Mouse (Mus musculus): ENCODE results near the gene 4930480E11Rik.
"Not testable (repeated sequence)": the region's sequence is repeated elsewhere in the genome, so short reads cannot be mapped to it uniquely, and the experiment has no call there.

4930480E11Rik gene

DNA sequence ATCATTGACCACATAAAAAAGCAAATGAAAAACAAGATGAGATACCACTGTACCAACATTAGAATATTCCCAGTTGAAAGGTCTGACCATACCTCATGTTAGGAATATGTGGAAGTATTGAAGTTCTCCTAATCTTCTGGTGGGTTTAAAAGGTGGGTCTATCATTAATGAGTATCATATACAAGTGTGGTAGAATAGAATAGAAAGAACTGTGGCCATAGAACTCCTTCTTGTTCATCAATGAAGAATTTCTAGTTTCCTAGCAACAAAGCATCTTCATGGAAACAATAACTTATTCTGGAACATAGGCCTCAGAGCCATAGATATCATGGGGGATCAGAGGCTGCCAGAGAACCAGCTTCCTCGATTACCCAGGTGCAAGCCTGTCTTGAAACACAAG is at the start of gene 4930480E11Rik:
Gene 4930480E11Rik, plus strand, starts transcription at position 301 of the 400 bp plus-strand sequence.
- DNase-seq (ENCODE audit: low read depth, low spot score): no peak

DNA sequence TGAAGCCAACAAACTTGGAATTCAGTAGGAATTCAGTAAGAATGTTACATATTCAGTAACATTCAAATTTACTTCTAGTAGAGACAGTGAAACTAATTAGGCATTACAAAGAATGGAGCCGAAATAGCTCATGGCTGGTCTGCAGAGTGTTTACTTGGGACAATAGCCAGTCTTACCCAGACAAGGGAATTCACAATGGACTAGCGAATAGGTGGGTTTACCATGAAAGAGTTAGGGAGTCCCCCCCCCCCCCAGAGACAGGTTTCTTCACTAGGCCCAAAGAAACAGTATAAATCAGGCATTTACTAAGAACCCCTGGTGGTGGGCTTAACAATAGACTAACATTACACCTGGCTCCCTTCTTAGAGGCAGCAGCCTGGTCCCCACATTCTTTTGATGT is 33.9 kb downstream of the 4930480E11Rik start:
- not testable (repeated sequence) for DNase-seq (ENCODE audit: low read depth, low spot score)
